Mouse (Mus musculus): ENCODE data around the gene Pitx1. TPM values are rescaled to one million over a fixed set of nuclear protein-coding genes. Genes with fewer than 3 reads are reported as not detected.

Gene Pitx1
- polyA plus RNA-seq, 1 experiment from 2014 or later: 52.9 TPM

- no peaks in the 10 kb centered on the region for H3K36me3 ChIP-seq (replicated peaks)
- H3K4me1 ChIP-seq: peaks cover 37% of the 10 kb centered on the region
- H3K27ac ChIP-seq (replicated peaks): no peak overlapping the region; the same call in 1 of the 2 replicates
- no peak overlapping the region for H3K4me3 ChIP-seq
- H3K9me3 ChIP-seq: peaks cover 6% of the 10 kb centered on the region
- 57% methylated on average over 10 of the region's 10 CpGs for WGBS
- DNase-seq (ENCODE audit: low spot score): peak; percentile 34
- peaks cover 74% of the 10 kb centered on the region for H3K27me3 ChIP-seq (replicated peaks; ENCODE audit: low read depth, poor library complexity, severe bottlenecking)
Observed at GRCm38 (mm10) chr13:55847805-55848204, 11.8 kb upstream of the Pitx1 start.

- Histone ChIP-seq H3K4me1 (peaks cover 50% of the 10 kb centered on the region), H3K27me3 (replicated peaks; ENCODE audit: low read depth, poor library complexity, severe bottlenecking) (peaks cover 87% of the 10 kb centered on the region), H3K27ac (replicated peaks) (no peak overlapping the region), H3K4me3 (no peak overlapping the region), H3K36me3 (replicated peaks) (no peaks in the 10 kb centered on the region), H3K9me3 (peaks cover 6% of the 10 kb centered on the region)
- DNase-seq (ENCODE audit: low spot score): peak; percentile 33
- WGBS: 87% methylated on average over 1 of the region's 1 CpGs
Observed at GRCm38 (mm10) chr13:55843700-55844099, 7.7 kb upstream of the Pitx1 start.

- 37% methylated on average over 14 of the region's 14 CpGs for WGBS
- peaks cover 87% of the 10 kb centered on the region for H3K27me3 ChIP-seq (replicated peaks; ENCODE audit: low read depth, poor library complexity, severe bottlenecking)
- H3K9me3 ChIP-seq: peaks cover 6% of the 10 kb centered on the region
- DNase-seq (ENCODE audit: low spot score): peak; percentile 46
- no peaks in the 10 kb centered on the region for H3K36me3 ChIP-seq (replicated peaks)
- no peak overlapping the region; the same call in 1 of the 2 replicates for H3K27ac ChIP-seq (replicated peaks)
- peaks cover 51% of the 10 kb centered on the region for H3K4me1 ChIP-seq
- peak overlapping the region; percentile 8; the same call in 1 of the 2 replicates for H3K4me3 ChIP-seq
Observed at GRCm38 (mm10) chr13:55840223-55840622, 4.2 kb upstream of the Pitx1 start.

- H3K9me3 ChIP-seq: no peaks in the 10 kb centered on the region
- peaks cover 49% of the 10 kb centered on the region for H3K4me1 ChIP-seq
- peak overlapping the region; percentile 63 for H3K4me3 ChIP-seq
- H3K36me3 ChIP-seq (replicated peaks): no peaks in the 10 kb centered on the region
- WGBS: under 1% methylated on average over 32 of the region's 32 CpGs
- DNase-seq (ENCODE audit: low spot score): peak; percentile 65
- H3K27me3 ChIP-seq (replicated peaks; ENCODE audit: low read depth, poor library complexity, severe bottlenecking): peaks cover 100% of the 10 kb centered on the region
- peak overlapping the region; percentile 87 for H3K27ac ChIP-seq (replicated peaks)
Observed at GRCm38 (mm10) chr13:55836786-55837780, 1.1 kb upstream of the Pitx1 start.

GRCm38 (mm10) chr13:55835548-55836097 lies 369 bp downstream of the Pitx1 start:
- H3K27me3 ChIP-seq (replicated peaks; ENCODE audit: low read depth, poor library complexity, severe bottlenecking): peaks cover 100% of the 10 kb centered on the region

GRCm38 (mm10) chr13:55834667-55835066 lies 1.3 kb downstream of the Pitx1 start:
- WGBS: 4% methylated on average over 5 of the region's 5 CpGs
- Histone ChIP-seq H3K36me3 (replicated peaks) (no peaks in the 10 kb centered on the region), H3K27me3 (replicated peaks; ENCODE audit: low read depth, poor library complexity, severe bottlenecking) (peaks cover 100% of the 10 kb centered on the region), H3K9me3 (no peaks in the 10 kb centered on the region), H3K27ac (replicated peaks) (peak overlapping the region; percentile 60), H3K4me1 (peaks cover 51% of the 10 kb centered on the region), H3K4me3 (peak overlapping the region; percentile 63)
- DNase-seq (ENCODE audit: low spot score): peak; percentile 42

More at GRCm38 (mm10) chr13:55835548-55836097, 369 bp downstream of the Pitx1 start:
- 1% methylated on average over 33 of the region's 33 CpGs for WGBS
- H3K4me3 ChIP-seq: peak overlapping the region; percentile 63
- H3K27ac ChIP-seq (replicated peaks): peak overlapping the region; percentile 87
- peak; percentile 73 for DNase-seq (ENCODE audit: low spot score)
- no peaks in the 10 kb centered on the region for H3K36me3 ChIP-seq (replicated peaks)
- H3K4me1 ChIP-seq: peaks cover 51% of the 10 kb centered on the region
- no peaks in the 10 kb centered on the region for H3K9me3 ChIP-seq

- peak overlapping the region; percentile 63 for H3K4me3 ChIP-seq
- no peaks in the 10 kb centered on the region for H3K9me3 ChIP-seq
- H3K27ac ChIP-seq (replicated peaks): peak overlapping the region; percentile 60
- 4% methylated on average over 7 of the region's 7 CpGs for whole genome bisulfite sequencing
- H3K27me3 ChIP-seq (replicated peaks; ENCODE audit: low read depth, poor library complexity, severe bottlenecking): peaks cover 100% of the 10 kb centered on the region
- H3K36me3 ChIP-seq (replicated peaks): no peaks in the 10 kb centered on the region
- peaks cover 48% of the 10 kb centered on the region for H3K4me1 ChIP-seq
- DNase-seq (ENCODE audit: low spot score): peak; percentile 41
Observed at GRCm38 (mm10) chr13:55833921-55834320, 2.1 kb downstream of the Pitx1 start.

- Histone ChIP-seq H3K4me1 (peaks cover 58% of the 10 kb centered on the region), H3K4me3 (peak overlapping the region; percentile 63), H3K27me3 (replicated peaks; ENCODE audit: low read depth, poor library complexity, severe bottlenecking) (peaks cover 100% of the 10 kb centered on the region), H3K9me3 (no peaks in the 10 kb centered on the region), H3K27ac (replicated peaks) (peak overlapping the region; percentile 89), H3K36me3 (replicated peaks) (0 out of 2 replicates have a peak, but pooled peaks cover 4% of the 10 kb centered on the region)
- peak; percentile 39 for DNase-seq (ENCODE audit: low spot score)
- 27% methylated on average over 1 of the region's 1 CpGs for WGBS
Observed at GRCm38 (mm10) chr13:55832602-55833001, 3.4 kb downstream of the Pitx1 start.

- H3K4me1 ChIP-seq: peaks cover 51% of the 10 kb centered on the region
- H3K9me3 ChIP-seq: no peaks in the 10 kb centered on the region
- peak overlapping the region; percentile 63 for H3K4me3 ChIP-seq
- H3K27ac ChIP-seq (replicated peaks): peak overlapping the region; percentile 89
- WGBS: under 1% methylated on average over 25 of the region's 25 CpGs
- H3K36me3 ChIP-seq (replicated peaks): 0 out of 2 replicates have a peak, but pooled peaks cover 4% of the 10 kb centered on the region
- DNase-seq (ENCODE audit: low spot score): no peak
- peaks cover 99% of the 10 kb centered on the region for H3K27me3 ChIP-seq (replicated peaks; ENCODE audit: low read depth, poor library complexity, severe bottlenecking)
Observed at GRCm38 (mm10) chr13:55831722-55832160, 4.3 kb downstream of the Pitx1 start.

GRCm38 (mm10) chr13:55830833-55831721 lies 4.9 kb downstream of the Pitx1 start:
- Histone ChIP-seq H3K4me1 (peaks cover 45% of the 10 kb centered on the region), H3K9me3 (no peaks in the 10 kb centered on the region), H3K27me3 (replicated peaks; ENCODE audit: low read depth, poor library complexity, severe bottlenecking) (peaks cover 98% of the 10 kb centered on the region), H3K4me3 (peak overlapping the region; percentile 63), H3K36me3 (replicated peaks) (peaks cover 7% of the 10 kb centered on the region; the same call in 1 of the 2 replicates), H3K27ac (replicated peaks) (peak overlapping the region; percentile 89)
- WGBS: under 1% methylated on average over 73 of the region's 82 CpGs
- peak; percentile 83 for DNase-seq (ENCODE audit: low spot score)

GRCm38 (mm10) chr13:55830081-55830832 lies 5.7 kb downstream of the Pitx1 start:
- Histone ChIP-seq H3K4me1 (peaks cover 45% of the 10 kb centered on the region), H3K4me3 (peak overlapping the region; percentile 63), H3K36me3 (replicated peaks) (peaks cover 13% of the 10 kb centered on the region; the same call in 1 of the 2 replicates), H3K27me3 (replicated peaks; ENCODE audit: low read depth, poor library complexity, severe bottlenecking) (peaks cover 98% of the 10 kb centered on the region), H3K9me3 (no peaks in the 10 kb centered on the region), H3K27ac (replicated peaks) (peak overlapping the region; percentile 89)
- WGBS: under 1% methylated on average over 48 of the region's 48 CpGs
- DNase-seq (ENCODE audit: low spot score): peak; percentile 78

All from embryonic facial prominence, embryonic 10.5 days (tissue).